Mouse (Mus musculus) lung, embryonic 16.5 days (tissue): ENCODE measurements at regions not wholly inside any gene's neighbourhood (a gene's known extent, or its start where the extent isn't known, plus 50 kb on each side); places are given as distances from the start of the nearest gene placed in this dataset.

Experiments used
- ATAC-seq: fragments of 200-750 bp; cut with Nextera tagmentation; 2 replicates; pipeline ENCODE4 v1.8.0; 2017; ENCODE audit warnings: low read depth, mild to moderate bottlenecking, moderate library complexity
- H3K27ac ChIP-seq: fragments of 300-500 bp; sonication (generic); 2 replicates; pipeline ENCODE4 v1.5.1; 2014; ENCODE audit warnings: mild to moderate bottlenecking, control low read depth, low read length
- H3K27me3 ChIP-seq: fragments of 300-500 bp; sonication (generic); 2 replicates; pipeline ENCODE4 v1.6.1; 2014; ENCODE audit warnings: low read depth, low read length, mixed read lengths; ENCODE audit not compliant: control insufficient read depth, insufficient read depth
- H3K36me3 ChIP-seq: fragments of 300-500 bp; sonication (generic); 2 replicates; pipeline ENCODE4 v1.6.1; 2014; ENCODE audit warnings: low read length; ENCODE audit not compliant: control insufficient read depth, insufficient read depth
- H3K4me1 ChIP-seq: fragments of 300-500 bp; sonication (generic); replicated peaks from 2 replicates; pipeline ENCODE4 v1.6.1; 2014; ENCODE audit warnings: low read length, mixed read lengths; ENCODE audit not compliant: control insufficient read depth, insufficient read depth
- H3K4me2 ChIP-seq: fragments of 300-500 bp; sonication (generic); 2 replicates; pipeline ENCODE4 v1.6.1; 2014; ENCODE audit warnings: low read depth, low read length, control low read depth
- H3K4me3 ChIP-seq: fragments of 300-500 bp; sonication (generic); 2 replicates; pipeline ENCODE4 v1.5.1; 2014; ENCODE audit warnings: mild to moderate bottlenecking, low read length, control low read depth
- H3K9ac ChIP-seq: fragments of 300-500 bp; sonication (generic); 2 replicates; pipeline ENCODE4 v1.6.1; 2014; ENCODE audit warnings: low read length, control low read depth
- H3K9me3 ChIP-seq: fragments of 300-500 bp; sonication (generic); 2 replicates; pipeline ENCODE4 v1.6.1; 2016; ENCODE audit warnings: low read length; ENCODE audit not compliant: control insufficient read depth
- WGBS: fragments of 180-500 bp; shearing (Covaris S2); extraction: QIAGEN DNeasy Blood & Tissue Kit; methylation state at CpG from one replicate; pipeline ENCODE4 v1.1.7; 2014; 5-methylcytosine and 5-hydroxymethylcytosine counted together

- no peak overlapping the region for H3K9ac ChIP-seq
- 33% methylated on average over 6 of the region's 6 CpGs for WGBS
- no peak for ATAC-seq
- H3K9me3 ChIP-seq: no peaks in the 10 kb centered on the region
- no peaks in the 10 kb centered on the region for H3K4me1 ChIP-seq
- H3K36me3 ChIP-seq: no peaks in the 10 kb centered on the region
- no peak overlapping the region for H3K4me2 ChIP-seq
- no peak overlapping the region for H3K4me3 ChIP-seq
- H3K27ac ChIP-seq: no peak overlapping the region
- H3K27me3 ChIP-seq: no peaks in the 10 kb centered on the region
These were observed 229.5 kb downstream of the Prdm2 start for GRCm38 (mm10) chr4:142983295-142983624.

GRCm38 (mm10) chr4:142982585-142983294, 230.1 kb downstream of the Prdm2 start:
- H3K27me3 ChIP-seq: no peaks in the 10 kb centered on the region
- ATAC-seq: 0 out of 2 replicates have a peak, but pooled peaks have one; percentile 31
- H3K4me3 ChIP-seq: no peak overlapping the region
- 49% methylated on average over 8 of the region's 8 CpGs for WGBS
- no peaks in the 10 kb centered on the region for H3K4me1 ChIP-seq
- no peak overlapping the region for H3K9ac ChIP-seq
- no peaks in the 10 kb centered on the region for H3K9me3 ChIP-seq
- no peak overlapping the region for H3K27ac ChIP-seq
- no peak overlapping the region for H3K4me2 ChIP-seq
- no peaks in the 10 kb centered on the region for H3K36me3 ChIP-seq

- no peaks in the 10 kb centered on the region for H3K27me3 ChIP-seq
- H3K4me1 ChIP-seq: no peaks in the 10 kb centered on the region
- no peak overlapping the region for H3K4me3 ChIP-seq
- WGBS: 68% methylated on average over 11 of the region's 11 CpGs
- H3K9ac ChIP-seq: no peak overlapping the region
- H3K36me3 ChIP-seq: no peaks in the 10 kb centered on the region
- no peak overlapping the region for H3K27ac ChIP-seq
- ATAC-seq: no peak
- no peak overlapping the region for H3K4me2 ChIP-seq
- H3K9me3 ChIP-seq: no peaks in the 10 kb centered on the region
These were observed 237.2 kb downstream of the Prdm2 start for GRCm38 (mm10) chr4:142975620-142976019.

GRCm38 (mm10) chr4:142970040-142970439, 242.8 kb downstream of the Prdm2 start:
- Histone ChIP-seq H3K4me2 (no peak overlapping the region), H3K4me3 (no peak overlapping the region), H3K9ac (no peak overlapping the region), H3K9me3 (no peaks in the 10 kb centered on the region), H3K27ac (no peak overlapping the region), H3K36me3 (no peaks in the 10 kb centered on the region), H3K27me3 (no peaks in the 10 kb centered on the region), H3K4me1 (no peaks in the 10 kb centered on the region)
- ATAC-seq: no peak
- 61% methylated on average over 4 of the region's 4 CpGs for WGBS

- no peak for ATAC-seq
- Histone ChIP-seq H3K36me3 (no peaks in the 10 kb centered on the region), H3K4me1 (no peaks in the 10 kb centered on the region), H3K4me3 (no peak overlapping the region), H3K9me3 (no peaks in the 10 kb centered on the region), H3K9ac (no peak overlapping the region), H3K4me2 (no peak overlapping the region), H3K27me3 (no peaks in the 10 kb centered on the region), H3K27ac (no peak overlapping the region)
- WGBS: 86% methylated on average over 2 of the region's 2 CpGs
These were observed 245.2 kb downstream of the Prdm2 start for GRCm38 (mm10) chr4:142967604-142968003.

GRCm38 (mm10) chr4:142956832-142957429, 255.9 kb downstream of the Prdm2 start:
- no peak for ATAC-seq
- no peaks in the 10 kb centered on the region for H3K36me3 ChIP-seq
- WGBS: 68% methylated on average over 8 of the region's 8 CpGs
- no peak overlapping the region for H3K9ac ChIP-seq
- no peaks in the 10 kb centered on the region for H3K4me1 ChIP-seq
- H3K4me3 ChIP-seq: no peak overlapping the region
- no peak overlapping the region for H3K4me2 ChIP-seq
- H3K27ac ChIP-seq: no peak overlapping the region
- no peaks in the 10 kb centered on the region for H3K27me3 ChIP-seq
- H3K9me3 ChIP-seq: 0 out of 2 replicates have a peak, but pooled peaks cover 2% of the 10 kb centered on the region

- Histone ChIP-seq H3K9ac (no peak overlapping the region), H3K9me3 (0 out of 2 replicates have a peak, but pooled peaks cover 2% of the 10 kb centered on the region), H3K27ac (no peak overlapping the region), H3K4me1 (no peaks in the 10 kb centered on the region), H3K27me3 (no peaks in the 10 kb centered on the region), H3K4me3 (no peak overlapping the region), H3K36me3 (no peaks in the 10 kb centered on the region), H3K4me2 (no peak overlapping the region)
- no peak for ATAC-seq
- WGBS: 76% methylated on average over 5 of the region's 5 CpGs
These were observed 256.4 kb downstream of the Prdm2 start for GRCm38 (mm10) chr4:142956376-142956775.

GRCm38 (mm10) chr4:142953724-142954123, 259.1 kb downstream of the Prdm2 start:
- 49% methylated on average over 9 of the region's 9 CpGs for WGBS
- no peak for ATAC-seq
- H3K4me3 ChIP-seq: no peak overlapping the region
- no peaks in the 10 kb centered on the region for H3K36me3 ChIP-seq
- H3K9ac ChIP-seq: no peak overlapping the region
- H3K4me2 ChIP-seq: no peak overlapping the region
- H3K9me3 ChIP-seq: no peaks in the 10 kb centered on the region
- no peaks in the 10 kb centered on the region for H3K27me3 ChIP-seq
- no peaks in the 10 kb centered on the region for H3K4me1 ChIP-seq
- H3K27ac ChIP-seq: no peak overlapping the region

- H3K9me3 ChIP-seq: no peaks in the 10 kb centered on the region
- 73% methylated on average over 1 of the region's 1 CpGs for WGBS
- no peak for ATAC-seq
- H3K4me2 ChIP-seq: no peak overlapping the region
- H3K36me3 ChIP-seq: no peaks in the 10 kb centered on the region
- no peak overlapping the region for H3K27ac ChIP-seq
- no peaks in the 10 kb centered on the region for H3K4me1 ChIP-seq
- no peaks in the 10 kb centered on the region for H3K27me3 ChIP-seq
- H3K9ac ChIP-seq: no peak overlapping the region
- H3K4me3 ChIP-seq: no peak overlapping the region
These were observed 259.9 kb downstream of the Prdm2 start for GRCm38 (mm10) chr4:142952879-142953278.
